ENCODE assay signal across 6 mouse cellular contexts in genomic region chr11:102280267-102280666, GRCm38 (mm10). TPM values are rescaled to one million over a fixed set of nuclear protein-coding genes. Genes with fewer than 3 reads are reported as not detected.
"Had no signal": no experiment of that assay in that cellular context is flagged by ENCODE, and none has a peak within 500 bp of the region (broad histone marks: within the 10 kb centered on the region; RNA-seq: fewer than 3 reads in every experiment).

No protein-coding gene starts in this region.

RNA-seq across cellular contexts. Expression of gene Asb16, which starts 11.7 kb away (rescaled TPM):
- polyA plus RNA-seq: hindbrain, embryonic 12.5 days; inflammation-experienced regulatory T-cells, adult 6 months; intestine, embryonic 15.5 days; kidney, embryonic 16.5 days had no signal

RNA-seq across cellular contexts. Expression of gene BC030867, which starts 31.6 kb away (rescaled TPM):
- total RNA-seq: gastrocnemius, adult 8-10 months; gastrocnemius, postnatal 36 days had no signal
